Mouse (Mus musculus): ENCODE results near the gene Gm44579. TPM values are rescaled to one million over a fixed set of nuclear protein-coding genes. Genes with fewer than 3 reads are reported as not detected.

Gm44579 gene
- polyA plus RNA-seq, 1 experiment from 2014 or later = not detected

- Histone ChIP-seq H3K9me3 (ENCODE audit: control insufficient read depth, low read length) (no peaks in the 10 kb centered on the region), H3K27ac (ENCODE audit: low read depth, low read length) (no peak overlapping the region), H3K36me3 (ENCODE audit: control insufficient read depth, insufficient read depth, low read length) (no peaks in the 10 kb centered on the region), H3K27me3 (ENCODE audit: control insufficient read depth, insufficient read depth, low read length) (no peaks in the 10 kb centered on the region), H3K9ac (ENCODE audit: low read length) (no peak overlapping the region), H3K4me3 (ENCODE audit: low read depth, low read length) (no peak overlapping the region), H3K4me1 (ENCODE audit: control insufficient read depth, insufficient read depth, low read length) (peaks cover 7% of the 10 kb centered on the region), H3K4me2 (no peak overlapping the region)
- 83% methylated on average over 10 of the region's 10 CpGs for WGBS
- no peak for ATAC-seq (ENCODE audit: low FRiP score)
- peak; percentile 37 for DNase-seq (ENCODE audit: low spot score, missing footprints)
Observed at GRCm38 (mm10) chr15:98149166-98149602, 71.6 kb downstream of the Gm44579 start.

- ATAC-seq (ENCODE audit: low FRiP score) (no peak), DNase-seq (ENCODE audit: low spot score, missing footprints) (peak; percentile 39)
Observed at GRCm38 (mm10) chr15:98148356-98148755, 72.4 kb downstream of the Gm44579 start.

GRCm38 (mm10) chr15:98145559-98146181 is 75.1 kb downstream of the Gm44579 start:
- Histone ChIP-seq H3K4me2 (peak overlapping the region; percentile 95), H3K36me3 (ENCODE audit: control insufficient read depth, insufficient read depth, low read length) (peaks cover 5% of the 10 kb centered on the region; the same call in 1 of the 2 replicates), H3K27ac (ENCODE audit: low read depth, low read length) (peak overlapping the region; percentile 48), H3K27me3 (ENCODE audit: control insufficient read depth, insufficient read depth, low read length) (no peaks in the 10 kb centered on the region), H3K9me3 (ENCODE audit: control insufficient read depth, low read length) (no peaks in the 10 kb centered on the region), H3K9ac (ENCODE audit: low read length) (peak overlapping the region; percentile 89), H3K4me1 (ENCODE audit: control insufficient read depth, insufficient read depth, low read length) (peaks cover 7% of the 10 kb centered on the region), H3K4me3 (ENCODE audit: low read depth, low read length) (peak overlapping the region; percentile 95)
- peak; percentile 99 for DNase-seq (ENCODE audit: low spot score, missing footprints)
- ATAC-seq (ENCODE audit: low FRiP score) = peak; percentile 97
- 1% methylated on average over 37 of the region's 38 CpGs for WGBS

More at GRCm38 (mm10) chr15:98148356-98148755, 72.4 kb downstream of the Gm44579 start:
- no peaks in the 10 kb centered on the region for H3K27me3 ChIP-seq (ENCODE audit: control insufficient read depth, insufficient read depth, low read length)
- H3K4me2 ChIP-seq = no peak overlapping the region
- H3K4me1 ChIP-seq (ENCODE audit: control insufficient read depth, insufficient read depth, low read length) = peaks cover 7% of the 10 kb centered on the region
- 79% methylated on average over 3 of the region's 3 CpGs for WGBS
- H3K9ac ChIP-seq (ENCODE audit: low read length) = no peak overlapping the region
- H3K4me3 ChIP-seq (ENCODE audit: low read depth, low read length) = no peak overlapping the region
- H3K9me3 ChIP-seq (ENCODE audit: control insufficient read depth, low read length) = no peaks in the 10 kb centered on the region
- no peak overlapping the region for H3K27ac ChIP-seq (ENCODE audit: low read depth, low read length)
- no peaks in the 10 kb centered on the region for H3K36me3 ChIP-seq (ENCODE audit: control insufficient read depth, insufficient read depth, low read length)

DNA sequence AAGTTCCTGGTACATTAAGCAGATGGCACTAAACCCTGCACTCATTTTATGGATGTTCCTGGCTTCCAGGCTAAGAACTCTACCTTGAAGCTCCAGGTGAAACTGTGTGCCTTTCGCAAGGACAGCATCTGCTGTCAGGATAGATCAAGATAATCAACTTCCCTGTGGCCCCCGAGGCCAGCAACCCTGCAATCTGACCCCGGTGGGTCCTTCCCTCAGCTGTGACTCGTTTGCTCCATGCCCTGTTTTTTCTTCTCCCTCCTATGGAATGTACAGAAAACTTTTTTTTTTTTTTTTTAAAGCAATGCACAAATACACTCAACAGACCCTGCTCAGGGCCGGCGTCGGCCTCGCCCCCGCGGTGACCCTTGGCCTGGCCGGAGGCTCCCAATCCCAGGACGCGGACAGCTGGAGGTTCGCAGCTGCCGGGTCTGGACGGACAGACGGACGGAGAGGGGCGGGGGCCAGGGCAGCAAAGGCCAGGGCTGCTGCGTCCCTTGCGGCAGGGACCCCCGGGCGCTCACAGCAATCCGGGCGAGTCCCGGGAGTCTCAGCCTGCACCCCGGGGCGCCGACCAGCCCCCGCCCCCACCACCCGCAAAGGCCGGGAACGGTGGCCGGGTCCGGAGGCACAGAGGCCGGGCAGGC is 75.8 kb downstream of the Gm44579 start:
- H3K9ac ChIP-seq (ENCODE audit: low read length) = peak overlapping the region; percentile 89
- H3K4me1 ChIP-seq (ENCODE audit: control insufficient read depth, insufficient read depth, low read length) = peaks cover 7% of the 10 kb centered on the region
- peak overlapping the region; percentile 95 for H3K4me3 ChIP-seq (ENCODE audit: low read depth, low read length)
- H3K27ac ChIP-seq (ENCODE audit: low read depth, low read length) = peak overlapping the region; percentile 48; the same call in 1 of the 2 replicates
- H3K27me3 ChIP-seq (ENCODE audit: control insufficient read depth, insufficient read depth, low read length) = no peaks in the 10 kb centered on the region
- ATAC-seq (ENCODE audit: low FRiP score) (peak; percentile 69), DNase-seq (ENCODE audit: low spot score, missing footprints) (peak; percentile 85)
- under 1% methylated on average over 36 of the region's 36 CpGs for WGBS
- H3K9me3 ChIP-seq (ENCODE audit: control insufficient read depth, low read length) = no peaks in the 10 kb centered on the region
- peak overlapping the region; percentile 95 for H3K4me2 ChIP-seq
- H3K36me3 ChIP-seq (ENCODE audit: control insufficient read depth, insufficient read depth, low read length) = peaks cover 9% of the 10 kb centered on the region; the same call in 1 of the 2 replicates

GRCm38 (mm10) chr15:98142515-98142914 is 78.3 kb downstream of the Gm44579 start:
- Histone ChIP-seq H3K4me3 (ENCODE audit: low read depth, low read length) (no peak overlapping the region), H3K27me3 (ENCODE audit: control insufficient read depth, insufficient read depth, low read length) (no peaks in the 10 kb centered on the region), H3K4me1 (ENCODE audit: control insufficient read depth, insufficient read depth, low read length) (peaks cover 7% of the 10 kb centered on the region), H3K27ac (ENCODE audit: low read depth, low read length) (no peak overlapping the region), H3K4me2 (no peak overlapping the region), H3K9me3 (ENCODE audit: control insufficient read depth, low read length) (no peaks in the 10 kb centered on the region), H3K36me3 (ENCODE audit: control insufficient read depth, insufficient read depth, low read length) (peaks cover 11% of the 10 kb centered on the region; the same call in 1 of the 2 replicates), H3K9ac (ENCODE audit: low read length) (no peak overlapping the region)
- DNase-seq (ENCODE audit: low spot score, missing footprints) (no peak), ATAC-seq (ENCODE audit: low FRiP score) (no peak)
- 83% methylated on average over 10 of the region's 10 CpGs for WGBS

DNA sequence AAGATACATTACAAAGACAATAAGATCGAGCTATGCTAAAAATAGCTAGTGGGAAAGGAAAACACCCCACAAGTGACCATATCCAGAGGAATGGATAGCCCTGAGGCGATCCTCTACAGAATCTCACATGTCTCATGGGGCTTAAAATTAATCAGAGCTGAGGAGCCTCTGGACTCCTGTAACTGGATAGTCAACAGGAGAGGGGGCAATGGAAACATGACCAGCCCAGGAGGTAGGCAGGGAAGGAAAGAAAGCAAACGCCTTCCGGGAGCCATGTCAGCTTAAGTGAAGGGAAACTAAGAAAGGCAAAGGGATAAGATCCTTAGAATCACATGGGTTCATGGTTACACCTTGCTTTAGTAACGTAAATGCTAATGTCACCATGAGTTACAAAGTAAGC is 80.0 kb downstream of the Gm44579 start:
- H3K27me3 ChIP-seq (ENCODE audit: control insufficient read depth, insufficient read depth, low read length) = no peaks in the 10 kb centered on the region
- ATAC-seq (ENCODE audit: low FRiP score) = no peak
- peaks cover 7% of the 10 kb centered on the region for H3K4me1 ChIP-seq (ENCODE audit: control insufficient read depth, insufficient read depth, low read length)
- no peaks in the 10 kb centered on the region for H3K9me3 ChIP-seq (ENCODE audit: control insufficient read depth, low read length)
- H3K36me3 ChIP-seq (ENCODE audit: control insufficient read depth, insufficient read depth, low read length) = peaks cover 11% of the 10 kb centered on the region; the same call in 1 of the 2 replicates
- no peak overlapping the region for H3K4me3 ChIP-seq (ENCODE audit: low read depth, low read length)
- H3K4me2 ChIP-seq = no peak overlapping the region
- no peak overlapping the region for H3K9ac ChIP-seq (ENCODE audit: low read length)
- H3K27ac ChIP-seq (ENCODE audit: low read depth, low read length) = no peak overlapping the region
- DNase-seq (ENCODE audit: low spot score, missing footprints) = no peak
- 93% methylated on average over 5 of the region's 5 CpGs for WGBS

DNA sequence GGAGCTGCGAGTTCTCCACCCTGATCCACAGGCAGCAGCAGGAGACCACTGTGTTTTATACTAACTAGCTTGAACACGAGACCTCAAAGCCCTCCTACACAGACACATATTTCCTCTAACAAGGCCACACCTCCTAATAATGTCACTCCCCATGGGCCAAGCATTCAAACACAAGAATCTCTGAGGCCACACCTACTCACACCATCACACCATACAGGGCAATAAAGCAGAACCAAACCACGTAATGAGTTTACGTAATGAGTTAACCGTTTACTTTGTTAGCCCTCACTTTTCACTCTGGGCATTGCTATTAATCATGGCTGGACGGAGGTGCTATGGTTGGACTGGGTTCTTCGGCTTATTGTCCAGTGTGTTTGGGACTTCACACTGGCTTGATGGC is 81.0 kb downstream of the Gm44579 start:
- Histone ChIP-seq H3K27ac (ENCODE audit: low read depth, low read length) (no peak overlapping the region), H3K4me1 (ENCODE audit: control insufficient read depth, insufficient read depth, low read length) (peaks cover 5% of the 10 kb centered on the region), H3K36me3 (ENCODE audit: control insufficient read depth, insufficient read depth, low read length) (peaks cover 15% of the 10 kb centered on the region; the same call in 1 of the 2 replicates), H3K9me3 (ENCODE audit: control insufficient read depth, low read length) (no peaks in the 10 kb centered on the region), H3K27me3 (ENCODE audit: control insufficient read depth, insufficient read depth, low read length) (no peaks in the 10 kb centered on the region), H3K4me2 (no peak overlapping the region), H3K9ac (ENCODE audit: low read length) (no peak overlapping the region), H3K4me3 (ENCODE audit: low read depth, low read length) (no peak overlapping the region)
- ATAC-seq (ENCODE audit: low FRiP score) = no peak
- WGBS = 83% methylated on average over 7 of the region's 7 CpGs
- no peak for DNase-seq (ENCODE audit: low spot score, missing footprints)

DNA sequence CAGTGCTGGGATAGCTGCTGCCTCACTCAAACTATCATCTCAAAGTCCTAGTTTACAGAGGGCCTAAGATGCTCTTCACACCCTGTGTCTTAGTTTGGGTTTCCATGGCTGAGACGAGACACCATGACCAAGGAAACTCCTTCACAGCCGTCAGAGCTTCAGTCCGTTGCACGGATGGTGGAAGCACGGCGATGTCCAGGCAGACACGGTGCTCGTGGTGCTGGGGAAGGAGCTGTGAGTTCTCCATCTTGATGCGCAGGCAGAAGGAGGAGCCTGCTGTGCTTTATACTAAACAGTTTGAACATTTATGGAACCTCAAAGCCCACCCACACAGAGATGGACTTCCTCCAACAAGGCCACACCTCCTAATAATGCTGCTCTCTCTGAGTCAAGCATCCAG is 83.9 kb downstream of the Gm44579 start:
- DNase-seq (ENCODE audit: low spot score, missing footprints) (no peak), ATAC-seq (ENCODE audit: low FRiP score) (no peak)
- no peaks in the 10 kb centered on the region for H3K4me1 ChIP-seq (ENCODE audit: control insufficient read depth, insufficient read depth, low read length)
- H3K4me3 ChIP-seq (ENCODE audit: low read depth, low read length) = no peak overlapping the region
- H3K36me3 ChIP-seq (ENCODE audit: control insufficient read depth, insufficient read depth, low read length) = peaks cover 18% of the 10 kb centered on the region
- no peaks in the 10 kb centered on the region for H3K9me3 ChIP-seq (ENCODE audit: control insufficient read depth, low read length)
- H3K27ac ChIP-seq (ENCODE audit: low read depth, low read length) = no peak overlapping the region
- no peaks in the 10 kb centered on the region for H3K27me3 ChIP-seq (ENCODE audit: control insufficient read depth, insufficient read depth, low read length)
- no peak overlapping the region for H3K4me2 ChIP-seq
- WGBS = 92% methylated on average over 9 of the region's 9 CpGs
- H3K9ac ChIP-seq (ENCODE audit: low read length) = no peak overlapping the region
